Mouse (Mus musculus): Measurements from ENCODE around the gene Ppp6c.
"Not testable (repeated sequence)": the region's sequence is repeated elsewhere in the genome, so short reads cannot be mapped to it uniquely, and the experiment has no call there.

The Ppp6c gene

DNA sequence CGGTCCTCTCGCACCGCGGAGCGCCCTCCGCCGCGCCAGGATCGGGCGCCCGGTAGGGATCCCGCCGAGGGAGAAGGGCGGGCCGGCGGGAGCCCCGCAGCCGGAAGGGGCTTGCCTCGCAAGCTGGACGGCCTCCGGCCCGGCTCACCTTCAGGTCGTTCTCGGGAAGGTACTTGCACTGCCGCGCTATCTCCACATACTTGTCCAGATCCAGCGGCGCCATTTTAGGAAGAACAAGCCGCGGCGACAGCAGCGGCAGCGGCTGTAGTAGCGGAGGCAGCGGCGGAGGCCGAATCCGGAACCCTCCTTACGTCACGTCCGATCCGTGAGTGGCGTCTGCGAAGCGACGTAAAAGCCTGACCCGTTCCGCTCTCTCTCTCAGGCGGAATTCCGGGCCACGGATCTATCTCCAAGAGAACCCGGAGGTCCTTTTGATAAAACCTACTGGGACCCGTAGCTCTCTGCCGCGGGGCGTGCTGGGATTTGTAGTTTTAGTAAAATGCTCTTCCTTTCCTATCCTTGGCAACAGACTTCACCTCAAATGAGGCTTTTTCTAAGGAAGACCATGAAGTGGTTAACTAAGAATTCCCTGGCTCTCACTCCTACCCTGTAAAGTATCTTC lies at the start of gene Ppp6c:
TSS of gene Ppp6c (minus strand) at position 433 of the 622 bp plus-strand sequence.
- peak; percentile 89 for DNase-seq (ENCODE audit: low read depth)

DNA sequence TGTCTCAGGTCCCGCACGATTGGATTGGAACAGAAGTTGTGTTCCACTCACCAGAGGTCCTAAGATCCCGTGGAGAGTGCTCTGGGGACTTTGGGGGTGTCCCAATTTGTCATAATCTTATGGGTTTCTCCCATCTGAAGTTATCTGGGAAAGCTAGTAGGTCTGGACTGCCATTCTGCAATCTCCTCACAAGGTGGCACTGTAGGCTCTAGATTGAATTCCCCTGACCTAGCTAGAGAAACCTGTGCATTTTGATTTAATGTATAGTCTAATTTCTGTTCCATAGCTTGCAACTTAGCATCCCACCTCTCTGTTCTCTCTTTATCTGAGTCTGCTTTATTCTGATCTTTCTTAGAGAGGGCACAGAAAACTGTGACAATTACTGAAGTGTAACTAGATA lies 42.1 kb upstream of the Ppp6c start:
- DNase-seq (ENCODE audit: low read depth): peak; percentile 25

DNA sequence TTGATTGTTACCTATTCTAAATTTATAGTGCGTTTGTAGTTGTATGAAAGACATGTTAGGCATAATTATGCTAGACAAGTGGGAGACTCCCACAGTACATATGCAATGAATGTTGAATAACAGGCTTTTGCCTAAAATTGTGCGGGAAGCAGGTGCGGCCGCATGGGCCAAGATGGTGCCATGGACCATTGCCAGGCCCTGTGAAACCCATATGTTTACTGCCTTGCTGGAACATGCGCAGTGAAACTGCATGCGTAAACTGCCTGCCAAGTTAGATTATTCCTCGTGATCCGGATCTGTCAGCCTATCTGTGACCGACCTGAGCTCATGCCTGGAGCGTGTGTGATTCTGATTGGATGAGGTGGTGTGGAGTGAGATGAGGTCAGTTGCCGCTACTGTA lies 26.0 kb upstream of the Ppp6c start:
- DNase-seq (ENCODE audit: low read depth): not testable (repeated sequence)

DNA sequence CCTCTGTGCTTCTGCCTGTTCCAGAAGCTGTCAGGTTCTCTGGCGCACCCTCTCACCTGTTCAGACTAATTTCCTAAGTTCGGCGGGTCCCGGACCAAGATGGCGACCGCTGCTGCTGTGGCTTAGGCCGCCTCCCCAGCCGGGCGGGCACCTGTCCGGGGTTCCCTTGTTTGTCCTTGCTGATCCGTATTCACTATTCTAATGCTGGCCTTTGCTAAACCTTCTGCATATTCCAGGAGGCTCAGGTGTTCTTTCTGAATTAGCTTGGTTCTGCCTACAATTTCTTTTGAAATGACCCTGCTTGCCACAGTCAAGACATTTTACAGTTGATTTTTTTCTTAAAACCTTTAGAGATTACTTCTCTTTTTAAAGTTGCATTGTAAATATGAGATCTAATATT lies 20.6 kb upstream of the Ppp6c start:
- DNase-seq (ENCODE audit: low read depth): not testable (repeated sequence)

DNA sequence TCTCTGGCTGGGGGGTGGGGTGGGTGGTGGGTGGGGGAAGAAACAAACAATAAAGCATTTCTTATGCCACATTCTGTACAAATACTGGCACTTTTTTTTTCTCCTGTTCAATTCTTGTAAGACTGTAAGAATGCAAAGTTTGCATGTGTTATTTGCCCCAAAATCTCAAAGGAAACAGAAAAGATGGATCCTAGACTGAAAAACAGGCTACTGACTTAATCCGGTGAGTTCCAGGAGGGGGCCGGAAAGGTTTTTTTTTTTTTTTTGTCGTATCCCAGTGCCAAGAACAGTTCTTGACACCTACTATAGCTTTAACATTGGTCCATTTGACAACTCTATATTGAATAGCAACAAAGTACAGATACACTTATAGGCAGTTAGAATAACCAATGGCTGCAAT lies 480 bp upstream of the Ppp6c start:
- no peak for DNase-seq (ENCODE audit: low read depth)

DNA sequence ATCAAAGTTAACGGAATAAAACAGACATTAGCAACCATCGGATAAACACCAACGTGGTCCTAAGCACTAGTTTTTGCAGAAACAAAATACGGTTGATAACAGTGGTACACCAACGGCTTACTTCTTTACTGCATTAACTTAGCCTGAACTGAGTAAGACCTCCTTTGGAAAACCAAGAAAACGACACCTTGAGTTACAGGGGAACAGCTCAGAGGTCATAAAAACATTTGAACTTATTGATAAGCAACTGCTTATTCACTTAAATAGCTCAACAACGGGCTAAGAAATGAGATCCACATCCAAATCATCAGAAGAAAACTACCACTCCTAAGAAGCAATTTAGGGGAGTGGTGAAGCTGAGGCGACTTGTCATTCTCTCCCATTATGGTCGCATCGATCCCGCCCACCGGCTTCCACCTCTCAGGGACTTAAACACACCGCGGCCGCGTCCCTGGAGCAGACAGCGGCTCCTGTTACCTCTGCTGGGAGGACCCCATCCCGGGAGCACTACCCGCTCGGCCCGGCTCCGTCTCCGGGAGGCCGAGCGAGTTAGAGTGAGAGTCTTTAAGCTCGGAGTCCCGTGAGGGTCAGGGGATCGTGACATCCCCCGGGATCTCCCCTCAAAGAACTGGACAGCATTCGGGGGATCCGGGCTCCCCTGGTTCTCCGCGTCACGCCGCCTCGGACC lies 776 bp downstream of the Ppp6c start:
- DNase-seq (ENCODE audit: low read depth): not testable (repeated sequence)

DNA sequence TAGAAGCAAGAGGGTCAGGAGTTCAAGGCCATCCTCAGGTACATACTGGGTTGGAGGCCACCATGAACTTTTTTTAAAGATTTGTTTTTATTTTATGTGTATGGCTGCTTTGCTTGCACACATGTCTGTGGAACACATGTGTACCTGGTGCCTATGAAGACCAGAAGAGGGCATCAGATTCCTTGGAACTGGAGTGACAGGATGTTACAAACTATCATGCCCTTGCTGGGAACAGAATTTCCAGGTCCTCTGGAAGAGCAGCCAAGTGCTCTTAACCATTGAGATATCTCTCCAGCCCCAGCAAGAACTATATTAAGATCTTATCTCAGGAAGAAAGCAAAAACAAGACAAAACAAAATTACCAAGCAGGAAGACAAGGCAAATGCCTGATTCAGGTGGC lies 1.6 kb downstream of the Ppp6c start:
- no peak for DNase-seq (ENCODE audit: low read depth)

DNA sequence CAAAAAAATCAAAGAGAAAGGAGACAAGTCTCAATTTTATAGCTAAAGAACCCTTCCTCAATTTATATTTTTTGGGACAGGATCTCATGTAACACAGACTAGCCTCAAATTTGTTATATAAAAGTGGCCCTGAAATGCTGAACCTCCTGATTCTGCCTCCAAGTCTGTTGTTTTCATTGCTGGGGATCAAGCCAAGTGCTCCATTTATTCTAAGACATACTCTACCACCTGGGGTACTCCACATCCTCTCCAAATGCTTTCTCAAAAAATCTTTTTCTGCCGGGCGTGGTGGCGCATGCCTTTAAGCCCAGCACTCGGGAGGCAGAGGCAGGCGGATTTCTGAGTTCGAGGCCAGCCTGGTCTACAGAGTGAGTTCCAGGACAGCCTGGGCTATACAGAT lies 6.2 kb downstream of the Ppp6c start:
- no peak for DNase-seq (ENCODE audit: low read depth)

DNA sequence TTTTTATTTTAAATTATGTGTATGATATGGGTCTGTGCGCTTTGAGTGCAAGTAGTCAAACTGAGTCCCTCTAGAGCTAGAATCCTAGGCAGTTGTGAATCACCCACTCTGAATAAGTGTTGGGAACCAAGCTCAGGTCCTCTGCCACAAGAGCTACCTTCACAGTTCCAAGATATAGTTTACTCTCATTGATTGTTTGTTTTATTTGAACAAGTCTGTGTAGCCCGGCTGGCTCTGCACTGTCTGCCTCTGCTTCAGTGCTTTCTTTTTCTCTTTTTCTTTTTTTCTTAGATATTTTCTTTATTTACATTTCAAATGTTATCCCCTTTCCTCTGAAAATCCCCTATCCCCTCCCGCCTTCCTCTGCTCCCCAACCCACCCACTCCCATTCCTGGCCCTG lies 7.2 kb downstream of the Ppp6c start:
- no peak for DNase-seq (ENCODE audit: low read depth)

DNA sequence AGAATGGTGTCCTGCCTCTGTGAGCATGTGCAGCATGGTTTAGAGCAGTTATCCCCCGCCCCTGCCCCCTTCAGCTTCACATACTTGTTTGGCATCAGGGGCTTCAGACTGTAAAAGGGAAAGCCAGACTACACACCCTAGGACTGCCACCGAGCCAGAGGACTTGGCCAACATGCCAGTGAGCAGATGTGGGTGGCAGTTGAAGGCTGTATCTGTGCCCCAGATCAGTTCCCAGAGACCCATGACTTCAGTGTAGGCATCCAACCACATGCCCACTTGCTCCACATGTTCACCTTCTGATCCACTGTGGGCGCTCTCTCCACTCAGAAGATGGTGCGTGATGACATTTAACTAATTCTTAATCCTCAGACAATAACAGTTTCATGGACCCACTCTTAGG lies 9.1 kb downstream of the Ppp6c start:
- no peak for DNase-seq (ENCODE audit: low read depth)

DNA sequence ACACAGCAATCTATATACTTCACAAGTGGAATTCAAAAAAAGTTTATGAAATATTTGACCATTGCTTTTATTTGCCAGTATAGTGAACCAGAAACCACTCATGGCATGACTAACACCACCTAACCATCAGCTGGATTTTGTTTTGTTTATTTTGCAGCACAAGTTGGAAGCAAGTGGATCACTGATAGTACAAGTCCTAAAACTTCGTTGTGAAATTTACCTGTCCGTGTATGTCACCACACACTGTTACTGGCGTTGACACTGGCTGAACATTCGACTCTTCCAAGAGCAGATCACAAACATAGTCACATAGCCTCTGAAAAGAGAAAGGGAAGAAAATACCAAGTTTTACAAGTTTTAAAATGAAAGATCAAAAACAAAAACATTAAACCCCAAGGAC lies 15.5 kb downstream of the Ppp6c start:
- DNase-seq (ENCODE audit: low read depth): no peak

DNA sequence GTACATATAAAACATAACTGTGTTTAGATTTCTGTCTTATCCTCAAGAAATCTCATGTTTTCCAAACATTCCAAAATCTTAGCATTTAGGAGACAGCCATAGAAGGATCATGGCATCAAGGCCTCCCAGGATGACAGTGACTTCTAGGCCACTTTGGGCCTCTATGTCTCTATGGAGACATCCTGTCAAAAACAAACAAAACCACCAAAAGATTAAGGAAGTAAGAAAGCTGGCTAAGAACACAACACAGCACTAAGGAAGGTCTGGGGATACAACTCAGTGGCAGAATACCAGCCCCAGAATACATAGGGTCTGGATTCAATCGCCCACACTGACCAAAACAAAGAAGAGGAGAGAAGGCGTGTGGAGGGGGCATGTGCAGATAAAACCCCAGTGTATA lies 22.9 kb downstream of the Ppp6c start:
- no peak for DNase-seq (ENCODE audit: low read depth)

DNA sequence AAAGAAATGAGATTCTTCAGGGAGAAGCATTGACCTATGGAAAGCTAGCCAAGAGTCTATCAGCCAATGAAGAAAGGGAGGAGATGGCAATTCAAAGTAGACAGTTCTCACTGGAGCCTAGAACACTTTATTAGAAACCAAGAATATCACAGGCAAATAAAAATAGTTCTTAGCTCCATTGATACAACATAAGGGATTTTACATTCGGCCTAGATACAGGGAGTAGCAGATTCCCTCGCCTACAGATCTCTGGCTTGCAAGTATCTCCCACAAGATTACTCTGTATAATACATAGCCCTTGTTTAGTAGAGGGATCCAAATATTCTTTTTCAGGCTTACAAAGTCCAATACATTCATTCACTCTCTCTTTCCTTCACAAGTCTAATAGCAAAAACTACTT lies 31.4 kb downstream of the Ppp6c start:
- DNase-seq (ENCODE audit: low read depth): no peak

DNA sequence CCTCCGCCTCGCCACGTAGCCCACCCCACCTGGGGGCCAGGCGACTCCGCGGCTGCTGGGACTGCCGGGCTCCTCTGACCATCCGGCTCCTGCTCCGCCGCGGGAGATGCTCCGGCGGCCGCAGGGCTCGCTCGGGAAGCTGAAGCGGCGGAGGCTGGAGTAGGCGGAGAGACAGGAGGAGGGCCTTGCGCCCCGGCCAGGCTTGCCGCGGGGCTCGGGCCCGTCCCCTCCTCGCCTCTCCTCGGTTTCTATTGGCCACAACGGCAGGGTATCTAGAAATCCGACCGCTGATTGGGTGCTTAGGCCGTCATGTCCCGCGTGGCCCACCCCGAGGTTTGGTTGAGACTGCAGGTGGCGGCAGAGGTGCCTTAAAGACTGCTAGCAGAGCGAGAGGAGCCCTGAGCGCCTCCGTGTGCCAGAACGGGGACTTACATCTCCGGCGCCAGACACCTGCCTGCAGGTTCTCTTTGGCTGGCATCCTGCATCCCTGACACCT lies 35.6 kb downstream of the Ppp6c start, which contains the start of gene Scai:
TSS of gene Scai (minus strand) at position 174 of the 496 bp plus-strand sequence.
- DNase-seq (ENCODE audit: low read depth): peak; percentile 95

DNA sequence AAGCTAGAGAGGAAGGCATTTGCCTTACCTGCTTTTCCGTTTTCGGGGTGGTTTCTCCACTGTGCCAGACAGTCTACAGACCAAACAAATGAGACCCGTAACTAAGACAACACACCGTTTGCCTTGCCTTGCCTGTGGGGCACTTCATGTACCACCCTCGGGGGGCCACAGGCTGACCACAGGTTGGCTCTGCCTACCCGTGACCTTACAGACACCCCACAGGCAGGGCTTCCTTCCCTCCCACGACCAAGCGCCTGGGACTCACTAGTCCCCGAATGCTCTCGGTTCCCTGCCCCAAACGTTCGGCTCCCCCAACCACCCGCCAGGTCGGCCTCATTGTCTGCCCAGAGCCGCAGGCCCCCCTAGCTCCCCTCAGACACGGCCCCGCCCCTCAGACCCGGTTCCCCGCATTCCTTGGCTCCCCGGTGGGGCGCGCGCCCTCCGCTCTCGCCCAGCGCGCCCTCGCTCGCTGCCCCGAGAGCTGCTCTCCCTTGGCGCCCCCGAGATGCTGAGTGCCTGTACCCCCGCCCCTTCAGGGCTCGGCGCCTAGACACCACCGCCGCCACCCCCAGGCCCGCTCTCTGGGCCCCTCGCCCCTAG lies 36.2 kb downstream of the Ppp6c start:
- peak; percentile 35 for DNase-seq (ENCODE audit: low read depth)

DNA sequence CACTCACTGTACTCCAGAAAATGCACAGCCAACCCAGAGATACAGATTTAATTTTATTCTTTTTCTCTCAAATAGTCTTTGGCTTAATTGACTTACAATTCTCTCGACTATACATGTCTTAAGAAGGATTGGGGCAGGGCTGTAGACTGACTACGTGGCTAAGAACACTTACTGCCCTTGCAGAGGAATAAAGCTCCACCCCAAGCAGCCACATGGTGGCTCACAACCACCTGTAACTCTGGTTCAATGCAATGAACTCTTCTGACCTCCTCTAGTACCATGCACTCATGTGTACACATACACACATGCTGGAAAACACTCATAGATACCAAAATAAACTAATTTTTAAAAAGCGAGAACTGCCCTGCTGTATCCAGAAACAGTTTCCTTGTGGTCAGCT lies 40.3 kb downstream of the Ppp6c start:
- no peak for DNase-seq (ENCODE audit: low read depth)

DNA sequence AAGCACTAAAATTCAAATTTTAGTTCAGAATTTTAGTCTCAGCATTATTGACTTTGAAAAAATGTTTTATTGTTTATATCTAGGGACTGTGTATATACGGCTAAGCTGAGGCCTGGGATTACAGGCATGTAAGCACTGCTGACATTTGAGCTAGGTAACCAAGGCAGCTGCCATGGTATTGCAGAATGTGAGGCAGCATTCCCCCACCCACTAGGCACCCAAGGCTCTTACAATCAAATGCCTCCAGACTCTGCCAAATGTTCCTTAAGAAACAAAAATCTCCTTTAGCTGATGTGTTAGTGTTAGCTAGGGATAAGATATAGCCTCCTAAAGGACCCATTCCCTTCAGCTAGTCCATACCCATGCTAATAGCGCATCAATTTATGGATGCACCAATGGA lies 42.7 kb downstream of the Ppp6c start:
- DNase-seq (ENCODE audit: low read depth): no peak

DNA sequence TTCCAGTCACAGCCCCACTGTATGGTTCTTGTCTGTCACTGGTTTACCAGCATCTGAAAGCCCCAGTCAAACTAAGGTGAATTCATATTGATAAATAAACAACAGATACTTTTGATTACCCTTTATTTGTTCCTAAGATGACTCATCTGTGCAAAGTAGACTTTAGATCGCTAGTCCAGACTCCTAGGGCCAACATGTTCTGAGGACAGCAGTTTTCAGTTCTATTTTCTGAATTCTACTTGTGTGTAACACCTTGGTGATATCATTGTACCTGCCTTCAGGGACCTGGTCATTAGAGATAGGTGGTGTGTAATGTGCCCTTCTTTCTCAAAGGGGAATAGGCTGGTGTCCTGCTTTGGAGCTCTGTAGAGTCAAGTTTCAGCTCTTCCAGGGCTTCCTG lies 65.3 kb downstream of the Ppp6c start:
- no peak for DNase-seq (ENCODE audit: low read depth)

DNA sequence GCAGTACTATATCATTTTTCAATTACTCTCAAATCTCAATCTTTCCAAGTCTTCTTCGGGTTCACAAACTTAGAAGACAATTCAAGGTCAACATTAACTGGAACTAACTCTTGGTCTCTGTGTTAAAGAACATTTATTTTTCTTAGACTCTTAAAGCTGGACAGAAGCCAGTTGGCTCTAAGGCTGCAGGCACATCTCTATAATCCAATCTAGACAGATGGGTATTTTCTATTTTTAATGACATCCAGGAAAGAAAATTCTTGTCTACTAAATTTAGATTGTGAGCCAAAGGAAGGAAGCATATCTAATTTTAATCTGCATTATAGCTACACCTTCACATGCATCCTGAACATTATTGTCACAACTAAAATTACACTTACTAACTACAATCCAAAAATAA lies 68.3 kb downstream of the Ppp6c start:
- no peak for DNase-seq (ENCODE audit: low read depth)

DNA sequence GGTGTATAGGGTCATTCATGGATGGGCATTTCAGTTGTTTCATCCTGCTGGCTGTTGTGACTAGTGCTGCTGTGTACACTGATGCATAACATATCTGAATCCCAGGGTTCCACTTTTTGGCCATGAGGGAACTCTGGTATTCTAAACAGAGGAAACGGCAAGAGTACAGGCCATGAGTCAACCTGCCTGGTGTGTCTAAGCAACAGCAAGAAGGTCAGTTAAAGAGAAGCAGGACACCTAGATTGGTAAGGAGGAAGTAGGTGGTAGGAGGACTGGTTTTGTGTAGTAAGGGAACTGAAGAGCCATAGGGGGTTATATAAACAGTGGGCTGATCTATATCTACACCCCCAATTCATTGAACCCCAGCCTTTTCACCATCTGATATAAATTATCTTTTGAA lies 69.4 kb downstream of the Ppp6c start:
- DNase-seq (ENCODE audit: low read depth): no peak

DNA sequence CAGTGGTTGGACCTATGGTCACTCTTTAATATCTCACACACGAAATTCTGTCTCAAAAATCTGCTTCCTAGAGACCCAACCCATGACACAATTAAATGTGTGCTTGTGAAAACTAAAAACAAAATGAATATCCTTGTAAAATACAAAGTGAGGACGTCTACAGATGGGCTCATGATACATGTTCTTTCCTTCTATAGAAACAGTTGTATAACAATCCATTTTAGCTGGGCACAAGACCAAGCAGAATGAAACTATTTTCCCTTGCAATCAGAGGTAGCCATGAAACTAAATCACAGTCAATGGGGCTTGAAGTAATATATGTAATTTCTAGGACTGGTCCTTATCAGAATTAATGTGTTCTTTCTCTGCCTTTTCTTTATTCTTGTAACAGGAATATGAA lies 75.3 kb downstream of the Ppp6c start:
- DNase-seq (ENCODE audit: low read depth): no peak

DNA sequence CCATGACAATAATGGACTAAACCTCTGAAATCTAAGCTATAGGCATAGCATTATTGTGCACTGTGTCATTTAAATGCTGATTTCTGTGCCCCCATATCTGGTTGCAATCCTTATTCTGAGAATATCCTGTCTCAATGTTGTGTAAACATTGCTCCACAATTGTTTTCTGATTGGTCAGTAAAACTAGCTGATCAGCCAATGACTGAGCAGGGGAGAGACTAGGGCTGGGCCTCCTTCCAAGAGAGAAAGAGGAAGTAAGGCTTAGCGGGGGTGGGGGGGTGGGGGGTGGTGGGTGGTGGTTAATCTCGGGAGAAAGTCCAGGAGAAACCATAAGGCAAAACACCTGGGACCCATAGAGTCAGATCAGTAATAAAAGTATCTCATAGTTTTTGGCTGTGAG lies 78.2 kb downstream of the Ppp6c start:
- no peak for DNase-seq (ENCODE audit: low read depth)

DNA sequence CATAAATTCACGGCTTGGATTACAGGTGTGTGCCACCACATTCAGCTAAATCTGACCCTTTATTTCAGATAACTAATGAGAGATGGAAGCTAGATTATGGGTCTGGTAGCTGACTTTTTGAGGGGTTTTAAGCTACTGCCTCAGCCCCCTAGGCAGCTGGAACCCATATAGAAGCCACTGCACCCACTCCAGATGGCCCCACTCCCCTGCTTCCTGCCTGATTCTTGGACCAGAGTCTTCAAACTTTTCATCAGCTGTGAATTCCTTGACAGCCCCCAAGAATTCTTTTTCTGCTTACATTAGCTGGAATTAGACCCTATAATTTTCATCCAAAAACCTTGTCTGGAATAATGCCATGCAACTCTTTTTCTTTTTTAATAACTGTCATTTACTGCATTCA lies 79.8 kb downstream of the Ppp6c start:
- no peak for DNase-seq (ENCODE audit: low read depth)
